Mouse (Mus musculus) regulatory T cell (primary cell): ENCODE data around the gene Eps8l2.
"Not testable (repeated sequence)": the region's sequence is repeated elsewhere in the genome, so short reads cannot be mapped to it uniquely, and the experiment has no call there.

Experiments
- in situ Hi-C: fragments of 300-600 bp; cut with MboI, MseI; formaldehyde crosslinking; loops from one replicate; pipeline ENCODE4 v1.15.1; 2025; ENCODE audit warnings: high pct_unique_total_duplicates

Eps8l2 gene

GRCm38 (mm10) chr7:141405466-141405865 is 66.8 kb downstream of the Eps8l2 start:
- in situ Hi-C loops, result no loop called here

GRCm38 (mm10) chr7:141407670-141408069 is 69.0 kb downstream of the Eps8l2 start:
- in situ Hi-C loops, result not testable (repeated sequence)

GRCm38 (mm10) chr7:141408833-141409232 is 70.2 kb downstream of the Eps8l2 start:
- in situ Hi-C loops, result no loop called here

GRCm38 (mm10) chr7:141410631-141411030 is 72.0 kb downstream of the Eps8l2 start:
- in situ Hi-C loops, result no loop called here

- in situ Hi-C loops, result no loop called here
Observed at GRCm38 (mm10) chr7:141411667-141412066, 73.0 kb downstream of the Eps8l2 start.
